Mouse (Mus musculus): ENCODE data around the gene Slc22a23.

DNA sequence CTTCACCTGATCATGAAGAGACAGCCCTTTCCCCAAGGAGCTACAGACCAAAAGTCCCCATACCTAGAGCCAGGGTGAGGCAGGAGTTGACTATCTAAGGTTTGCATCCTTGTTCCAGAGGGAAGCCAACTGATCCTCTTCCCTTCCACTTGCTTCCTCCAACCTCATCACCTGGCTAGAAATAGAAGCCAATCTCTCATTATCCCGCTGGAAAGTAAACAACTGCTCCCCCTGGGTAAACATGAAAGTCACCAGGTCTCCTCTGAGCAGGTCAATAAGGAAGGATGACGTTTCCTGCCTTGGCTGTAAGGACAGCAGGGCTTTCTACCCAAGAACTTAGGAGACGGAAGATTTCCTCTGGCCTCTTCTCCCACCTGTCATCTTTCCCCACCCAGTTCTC is 98.2 kb downstream of the Slc22a23 start:
- TF ChIP-seq MAFK (IDR thresholded peaks at IDR 0.05; ENCODE audit: insufficient read depth, low read depth, low read length) (no peak), CHD2 (IDR thresholded peaks at IDR 0.05; ENCODE audit: low read depth, low read length) (no peak), ZNF384 (IDR thresholded peaks at IDR 0.05; ENCODE audit: low read depth, low read length) (no peak), HCFC1 (IDR thresholded peaks at IDR 0.05; ENCODE audit: borderline replicate concordance, insufficient read depth, low read length) (no peak), ZC3H11A (IDR thresholded peaks at IDR 0.05; ENCODE audit: borderline replicate concordance, low read depth, low read length) (no peak)

All from ES-E14 (cell line).